Mouse (Mus musculus): ENCODE results near the gene Cavin4. TPM values are rescaled to one million over a fixed set of nuclear protein-coding genes. Genes with fewer than 3 reads are reported as not detected.
"Not testable (repeated sequence)": the region's sequence is repeated elsewhere in the genome, so short reads cannot be mapped to it uniquely, and the experiment has no call there.

Cavin4 gene
- polyA plus RNA-seq, 1 experiment from 2014 or later, result 2.6 TPM

DNA sequence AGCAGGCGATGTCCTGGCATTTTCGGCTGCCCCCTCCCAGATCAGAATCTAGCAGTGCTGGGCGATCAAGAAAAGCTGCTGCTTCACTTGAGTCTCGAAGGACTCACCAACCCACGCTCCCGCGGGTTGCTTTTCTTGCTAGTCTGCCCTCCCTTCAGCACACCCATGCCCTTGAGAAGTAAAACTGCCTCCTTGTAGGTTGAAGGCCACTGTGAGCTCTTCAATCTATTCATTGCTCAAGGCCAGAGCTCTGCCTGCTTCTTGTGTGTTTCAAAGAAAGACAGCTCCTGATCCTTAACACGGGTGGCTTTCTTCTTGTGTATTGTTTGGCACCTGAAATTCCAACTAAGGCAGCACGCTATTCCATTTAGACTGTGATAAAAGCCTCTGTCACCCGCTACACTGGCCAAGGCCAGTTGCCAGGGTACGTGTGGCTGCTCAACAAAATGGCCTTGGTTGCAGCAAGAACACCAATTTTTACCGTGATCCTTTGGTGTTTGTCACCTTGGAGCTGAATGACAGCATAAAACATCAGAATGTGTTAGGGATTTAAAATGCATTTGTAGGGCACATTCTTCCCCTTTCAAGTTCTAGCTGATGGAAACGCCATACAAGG lies 13.4 kb downstream of the Cavin4 start:
- H3K9me3 ChIP-seq, result no peaks in the 10 kb centered on the region
- H3K4me1 ChIP-seq, result no peaks in the 10 kb centered on the region
- no peaks in the 10 kb centered on the region for H3K27me3 ChIP-seq (replicated peaks)
- no peak for ATAC-seq (ENCODE audit: low FRiP score, low read depth)
- H3K4me3 ChIP-seq, result no peak overlapping the region
- H3K36me3 ChIP-seq, result peaks cover 36% of the 10 kb centered on the region
- no peak overlapping the region for H3K4me2 ChIP-seq (replicated peaks)
- no peak overlapping the region for H3K9ac ChIP-seq
- WGBS, result 92% methylated on average over 13 of the region's 13 CpGs
- no peak overlapping the region for H3K27ac ChIP-seq

DNA sequence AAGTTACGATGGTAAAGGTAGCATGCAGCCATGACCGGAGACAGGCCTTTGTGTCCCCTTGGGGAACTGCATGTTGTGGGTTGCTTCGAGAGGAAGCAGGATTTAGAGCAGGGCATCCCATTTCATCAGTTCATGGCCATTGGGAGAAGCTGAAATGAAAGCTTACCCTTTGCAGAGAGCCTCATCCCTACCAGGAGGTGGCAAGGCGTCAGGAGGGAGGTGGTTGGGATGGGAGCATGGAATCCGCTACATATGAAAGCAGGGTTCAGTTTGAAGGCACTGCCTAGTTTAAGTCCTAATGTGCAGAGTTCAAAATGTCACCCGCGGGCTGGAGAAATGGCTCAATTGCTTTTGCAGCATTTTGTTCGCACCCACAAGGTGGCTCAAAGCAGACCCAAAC lies 14.0 kb downstream of the Cavin4 start:
- H3K9me3 ChIP-seq, result no peaks in the 10 kb centered on the region
- H3K4me1 ChIP-seq, result no peaks in the 10 kb centered on the region
- ATAC-seq (ENCODE audit: low FRiP score, low read depth), result no peak
- H3K27ac ChIP-seq, result no peak overlapping the region
- H3K9ac ChIP-seq, result no peak overlapping the region
- peaks cover 30% of the 10 kb centered on the region for H3K36me3 ChIP-seq
- WGBS, result 93% methylated on average over 8 of the region's 8 CpGs
- no peaks in the 10 kb centered on the region for H3K27me3 ChIP-seq (replicated peaks)
- no peak overlapping the region for H3K4me2 ChIP-seq (replicated peaks)
- H3K4me3 ChIP-seq, result no peak overlapping the region

DNA sequence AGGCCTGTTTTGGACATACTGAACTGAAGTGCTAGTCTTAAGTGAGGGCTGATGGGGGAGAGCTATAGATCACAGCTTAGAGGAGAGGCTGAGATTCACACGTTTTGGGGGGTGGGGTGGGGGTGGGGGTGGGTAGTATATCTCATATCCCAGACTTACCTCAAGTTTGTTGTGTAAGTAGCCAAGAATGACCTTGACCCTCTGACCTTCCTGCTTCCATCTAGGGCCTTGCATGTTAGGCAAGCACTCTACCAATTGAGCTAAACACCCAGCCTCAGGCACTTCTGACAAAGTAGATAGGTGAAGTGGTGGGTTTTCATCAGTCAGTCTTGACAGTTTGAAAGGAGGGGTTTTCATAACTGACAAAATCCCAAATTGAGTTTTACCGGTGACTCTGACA lies 14.5 kb downstream of the Cavin4 start:
- no peak overlapping the region for H3K27ac ChIP-seq
- 90% methylated on average over 2 of the region's 2 CpGs for WGBS
- no peak overlapping the region for H3K9ac ChIP-seq
- no peak overlapping the region for H3K4me2 ChIP-seq (replicated peaks)
- H3K36me3 ChIP-seq, result peaks cover 25% of the 10 kb centered on the region
- ATAC-seq (ENCODE audit: low FRiP score, low read depth), result no peak
- H3K4me1 ChIP-seq, result no peaks in the 10 kb centered on the region
- H3K4me3 ChIP-seq, result no peak overlapping the region
- no peaks in the 10 kb centered on the region for H3K9me3 ChIP-seq
- H3K27me3 ChIP-seq (replicated peaks), result no peaks in the 10 kb centered on the region

DNA sequence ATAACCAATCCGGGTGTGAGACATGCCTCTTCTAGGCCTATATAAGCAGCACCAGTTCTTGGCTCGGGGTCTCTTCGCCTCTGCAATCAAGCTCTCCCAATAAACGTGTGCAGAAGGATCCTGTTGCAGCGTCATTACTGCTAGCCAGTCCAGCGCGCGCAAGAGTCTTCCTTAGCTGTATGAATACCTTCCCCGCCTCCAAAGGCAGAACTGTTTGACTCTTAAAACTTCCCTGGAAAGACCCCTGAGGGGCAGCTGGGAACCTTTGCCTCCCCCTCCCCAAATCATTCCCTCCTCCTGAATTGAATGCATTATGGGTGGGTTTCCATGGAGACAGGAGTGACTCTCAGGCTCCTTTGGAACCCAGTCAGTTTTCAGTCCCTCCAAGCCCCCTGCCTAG lies 15.5 kb downstream of the Cavin4 start:
- H3K27me3 ChIP-seq (replicated peaks), result no peaks in the 10 kb centered on the region
- no peaks in the 10 kb centered on the region for H3K9me3 ChIP-seq
- no peak overlapping the region for H3K9ac ChIP-seq
- peaks cover 15% of the 10 kb centered on the region; the same call in 1 of the 2 replicates for H3K36me3 ChIP-seq
- H3K4me2 ChIP-seq (replicated peaks), result no peak overlapping the region
- no peaks in the 10 kb centered on the region for H3K4me1 ChIP-seq
- H3K27ac ChIP-seq, result no peak overlapping the region
- WGBS, result 87% methylated on average over 9 of the region's 9 CpGs
- H3K4me3 ChIP-seq, result no peak overlapping the region
- ATAC-seq (ENCODE audit: low FRiP score, low read depth), result no peak

DNA sequence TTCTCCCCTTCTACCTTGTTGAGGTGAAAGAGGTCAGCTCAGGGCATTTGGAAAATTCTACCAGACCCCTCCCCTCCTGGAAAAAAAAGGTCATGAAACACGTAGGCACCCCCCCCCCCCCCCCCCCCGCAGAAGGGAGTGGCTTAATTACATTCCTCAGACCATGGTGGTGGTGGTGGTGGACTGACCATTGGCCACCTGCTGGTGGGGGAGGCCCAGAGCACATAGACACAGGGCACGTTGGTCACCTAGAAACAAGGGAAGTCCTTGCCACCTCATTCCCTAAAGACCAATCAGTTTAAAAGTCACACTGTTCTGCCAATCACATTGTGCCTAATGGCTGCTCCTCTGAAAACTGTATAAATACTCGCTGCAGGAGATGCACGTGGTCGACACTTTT lies 16.4 kb downstream of the Cavin4 start:
- not testable (repeated sequence) for H3K9ac ChIP-seq; H3K27me3 ChIP-seq (replicated peaks); ATAC-seq (ENCODE audit: low FRiP score, low read depth); H3K4me2 ChIP-seq (replicated peaks); H3K4me3 ChIP-seq; H3K27ac ChIP-seq; H3K9me3 ChIP-seq; H3K4me1 ChIP-seq
- H3K36me3 ChIP-seq, result peaks cover 12% of the 10 kb centered on the region; the same call in 1 of the 2 replicates
- 63% methylated on average over 6 of the region's 6 CpGs for WGBS

DNA sequence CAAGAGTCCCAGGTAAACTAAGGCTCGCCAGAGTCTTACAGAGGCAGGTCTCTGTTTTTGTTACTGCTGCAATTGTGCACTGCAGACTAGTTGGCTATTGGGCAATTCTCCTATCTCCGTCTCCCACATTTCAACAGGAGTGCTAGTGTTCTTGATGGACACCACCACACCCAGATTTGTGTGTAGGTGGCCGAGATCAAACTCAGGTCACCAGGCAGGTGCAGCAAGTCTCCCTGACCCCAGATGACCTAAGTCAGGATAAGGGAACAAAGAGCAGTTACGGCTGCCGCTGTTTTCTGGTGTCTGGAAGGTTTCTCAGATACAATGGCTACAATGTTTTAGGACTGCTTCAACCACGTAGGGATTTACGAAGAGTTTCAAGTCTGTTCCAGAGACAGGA lies 16.9 kb downstream of the Cavin4 start:
- ATAC-seq (ENCODE audit: low FRiP score, low read depth), result no peak
- no peak overlapping the region for H3K4me2 ChIP-seq (replicated peaks)
- no peaks in the 10 kb centered on the region for H3K27me3 ChIP-seq (replicated peaks)
- 72% methylated on average over 7 of the region's 7 CpGs for WGBS
- no peaks in the 10 kb centered on the region for H3K9me3 ChIP-seq
- no peaks in the 10 kb centered on the region for H3K4me1 ChIP-seq
- H3K27ac ChIP-seq, result no peak overlapping the region
- no peak overlapping the region for H3K9ac ChIP-seq
- H3K4me3 ChIP-seq, result no peak overlapping the region
- H3K36me3 ChIP-seq, result peaks cover 12% of the 10 kb centered on the region; the same call in 1 of the 2 replicates

DNA sequence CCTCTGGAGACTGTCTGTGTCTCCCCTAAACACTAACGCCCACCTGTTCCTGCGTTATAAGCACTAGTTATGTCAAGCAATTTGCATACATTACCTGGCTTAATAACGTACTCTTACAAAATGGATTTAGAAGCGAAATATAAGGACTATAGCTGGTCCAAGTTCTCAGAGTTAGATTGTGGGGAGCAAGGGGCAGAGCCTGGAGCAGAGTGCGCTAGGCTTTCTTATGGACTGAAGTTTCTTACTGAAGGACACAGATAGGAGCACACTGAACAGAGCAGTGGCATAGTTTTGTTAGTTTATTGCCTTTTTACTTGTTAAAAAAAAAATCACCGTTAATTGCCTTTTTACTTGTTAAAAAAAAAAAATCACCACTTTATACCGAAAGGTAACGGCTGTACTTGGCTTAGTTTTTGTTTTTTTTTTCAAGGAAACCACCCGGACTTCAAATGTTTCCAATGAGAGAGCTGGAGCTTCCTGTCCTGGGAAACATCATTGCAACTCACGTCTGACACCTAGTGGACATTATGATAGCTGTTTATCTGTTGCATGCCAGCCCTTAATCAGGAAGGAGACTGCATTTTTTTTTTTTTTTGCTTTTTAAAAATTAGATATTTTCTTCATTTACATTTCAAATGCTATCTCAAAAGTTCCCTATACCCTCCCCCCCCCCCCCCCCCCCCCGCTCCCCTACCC lies 17.5 kb downstream of the Cavin4 start:
- Histone ChIP-seq H3K4me1 (no peaks in the 10 kb centered on the region), H3K27me3 (replicated peaks) (no peaks in the 10 kb centered on the region), H3K9ac (no peak overlapping the region), H3K27ac (no peak overlapping the region), H3K36me3 (peaks cover 9% of the 10 kb centered on the region; the same call in 1 of the 2 replicates), H3K4me2 (replicated peaks) (no peak overlapping the region), H3K9me3 (no peaks in the 10 kb centered on the region), H3K4me3 (no peak overlapping the region)
- no peak for ATAC-seq (ENCODE audit: low FRiP score, low read depth)
- 49% methylated on average over 10 of the region's 11 CpGs for WGBS

DNA sequence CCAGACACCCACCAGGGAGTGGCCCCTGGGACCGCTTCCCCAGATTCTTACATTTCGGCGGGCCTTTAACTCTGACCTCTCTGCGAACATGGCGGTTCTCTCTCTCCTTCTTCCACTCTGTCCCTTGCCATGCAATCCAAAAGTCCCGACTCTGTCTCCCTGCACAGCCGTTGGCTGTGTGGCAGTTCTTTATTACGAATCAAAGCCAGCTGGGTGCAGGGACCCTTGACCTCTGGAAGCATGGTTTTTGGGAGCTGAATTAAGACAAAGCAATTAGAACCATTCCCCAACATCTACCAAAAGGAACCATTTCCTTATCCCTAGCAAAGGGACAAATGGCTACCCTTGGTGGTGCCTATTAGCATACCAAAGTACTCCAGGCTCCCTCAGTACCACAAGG lies 19.8 kb downstream of the Cavin4 start:
- Histone ChIP-seq H3K27me3 (replicated peaks) (no peaks in the 10 kb centered on the region), H3K4me3 (no peak overlapping the region), H3K9ac (no peak overlapping the region), H3K27ac (no peak overlapping the region), H3K9me3 (no peaks in the 10 kb centered on the region), H3K36me3 (no peaks in the 10 kb centered on the region), H3K4me1 (no peaks in the 10 kb centered on the region), H3K4me2 (replicated peaks) (no peak overlapping the region)
- 88% methylated on average over 8 of the region's 8 CpGs for WGBS
- ATAC-seq (ENCODE audit: low FRiP score, low read depth), result no peak

DNA sequence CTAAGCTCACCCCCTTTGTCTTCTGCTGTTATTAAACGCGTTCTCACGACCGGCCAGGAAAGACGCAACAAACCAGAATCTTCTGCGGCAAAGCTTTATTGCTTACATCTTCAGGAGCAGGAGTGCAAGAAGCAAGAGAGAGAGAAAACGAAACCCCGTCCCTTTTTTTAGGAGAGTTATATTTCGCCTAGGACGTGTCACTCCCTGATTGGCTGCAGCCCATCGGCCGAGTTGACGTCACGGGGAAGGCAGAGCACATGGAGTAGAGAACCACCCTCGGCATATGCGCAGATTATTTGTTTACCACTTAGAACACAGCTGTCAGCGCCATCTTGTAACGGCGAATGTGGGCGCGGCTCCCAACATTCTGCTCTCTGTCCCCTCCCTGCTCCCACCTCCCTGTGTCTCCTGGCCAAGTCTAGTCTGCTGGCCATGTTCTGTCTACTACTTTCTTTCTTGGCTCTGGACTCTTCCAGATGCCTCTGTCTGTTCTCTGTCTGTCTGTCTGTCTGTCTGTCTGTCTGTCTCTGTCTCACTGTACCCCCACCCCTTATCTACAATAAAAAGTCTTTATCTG lies 20.4 kb downstream of the Cavin4 start:
- H3K9me3 ChIP-seq; H3K4me1 ChIP-seq; H3K9ac ChIP-seq; ATAC-seq (ENCODE audit: low FRiP score, low read depth); H3K27me3 ChIP-seq (replicated peaks); H3K27ac ChIP-seq; H3K36me3 ChIP-seq; H3K4me3 ChIP-seq; H3K4me2 ChIP-seq (replicated peaks): not testable (repeated sequence)
- 96% methylated on average over 20 of the region's 21 CpGs for WGBS

DNA sequence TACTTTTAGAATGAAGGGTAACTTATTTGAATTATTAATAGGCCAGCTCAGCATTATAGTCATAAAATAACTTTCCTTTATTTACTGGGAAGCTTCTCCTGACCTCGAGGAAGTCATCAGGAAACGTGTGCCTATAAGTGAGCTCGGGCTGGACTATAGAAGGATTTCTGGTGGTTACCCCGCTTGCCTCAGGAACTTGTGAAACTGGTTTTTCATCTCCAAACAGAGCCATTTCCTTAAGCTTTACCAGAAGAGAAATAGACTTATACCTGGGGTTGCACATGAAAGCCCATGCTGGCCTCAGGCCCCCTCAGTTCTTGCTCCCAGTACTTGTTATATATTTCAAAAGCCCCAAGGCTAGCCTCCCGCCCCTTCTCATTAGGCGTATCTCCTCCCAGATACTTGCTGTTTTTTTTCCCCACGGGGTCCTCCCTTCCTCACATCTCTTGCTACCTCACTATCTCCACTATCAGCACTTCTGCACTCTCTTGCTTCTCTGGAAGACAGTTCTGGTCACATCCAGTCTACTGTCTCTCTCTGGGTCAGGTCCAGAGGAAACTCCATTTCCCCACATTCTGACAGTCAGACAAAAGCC lies 21.4 kb downstream of the Cavin4 start:
- Histone ChIP-seq H3K4me2 (replicated peaks) (no peak overlapping the region), H3K27ac (no peak overlapping the region), H3K4me3 (no peak overlapping the region), H3K9me3 (no peaks in the 10 kb centered on the region), H3K4me1 (no peaks in the 10 kb centered on the region), H3K27me3 (replicated peaks) (no peaks in the 10 kb centered on the region), H3K36me3 (no peaks in the 10 kb centered on the region), H3K9ac (no peak overlapping the region)
- WGBS, result 87% methylated on average over 7 of the region's 7 CpGs
- no peak for ATAC-seq (ENCODE audit: low FRiP score, low read depth)

DNA sequence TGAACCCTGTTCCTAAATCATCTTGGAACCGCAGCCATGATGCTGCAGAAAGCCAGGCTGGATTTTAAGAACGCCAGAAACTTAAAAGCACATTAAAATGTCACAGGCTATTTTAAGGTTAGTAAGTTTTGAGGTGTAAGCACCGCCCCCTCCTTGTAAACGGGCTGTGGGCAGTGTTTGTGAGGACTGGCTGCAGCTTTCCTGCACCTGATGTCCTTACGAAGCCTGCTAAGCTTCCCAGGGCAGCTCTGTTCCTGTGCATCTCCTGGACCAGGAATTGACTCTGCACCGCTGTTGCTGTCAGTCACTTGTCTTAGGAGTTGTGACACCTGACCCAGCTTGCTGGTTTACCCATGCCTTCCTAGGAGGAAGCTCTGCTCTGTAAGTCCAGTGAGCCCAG lies 24.8 kb downstream of the Cavin4 start:
- Histone ChIP-seq H3K9ac (no peak overlapping the region), H3K27ac (no peak overlapping the region), H3K36me3 (no peaks in the 10 kb centered on the region), H3K4me2 (replicated peaks) (no peak overlapping the region), H3K27me3 (replicated peaks) (no peaks in the 10 kb centered on the region), H3K4me3 (no peak overlapping the region), H3K9me3 (no peaks in the 10 kb centered on the region), H3K4me1 (peaks cover 6% of the 10 kb centered on the region; the same call in 1 of the 2 replicates)
- no peak for ATAC-seq (ENCODE audit: low FRiP score, low read depth)
- 81% methylated on average over 6 of the region's 6 CpGs for WGBS

DNA sequence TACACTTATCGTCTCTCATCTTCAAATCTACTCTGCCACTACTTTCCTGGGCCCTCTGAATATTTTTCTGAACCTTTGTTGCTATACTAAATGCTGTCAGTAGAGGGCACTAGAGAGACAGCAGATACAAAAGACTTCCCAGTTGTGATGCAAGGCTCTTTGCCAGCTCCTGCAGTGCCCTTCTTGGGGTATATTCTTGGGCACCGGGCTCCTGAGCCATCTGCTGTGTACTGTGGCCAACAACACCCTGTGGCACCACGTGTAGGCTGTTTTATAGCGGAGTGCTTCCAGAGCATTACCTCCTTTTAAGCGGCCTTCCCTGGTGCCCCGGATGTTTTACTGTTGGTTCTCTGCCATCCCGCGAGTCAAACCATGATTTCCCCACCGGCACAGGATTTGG lies 27.3 kb downstream of the Cavin4 start:
- Histone ChIP-seq H3K27ac (no peak overlapping the region), H3K9me3 (no peaks in the 10 kb centered on the region), H3K36me3 (no peaks in the 10 kb centered on the region), H3K27me3 (replicated peaks) (no peaks in the 10 kb centered on the region), H3K9ac (no peak overlapping the region), H3K4me1 (peaks cover 6% of the 10 kb centered on the region; the same call in 1 of the 2 replicates), H3K4me2 (replicated peaks) (no peak overlapping the region), H3K4me3 (no peak overlapping the region)
- 83% methylated on average over 9 of the region's 9 CpGs for whole genome bisulfite sequencing
- no peak for ATAC-seq (ENCODE audit: low FRiP score, low read depth)

Data from neural tube, embryonic 12.5 days (tissue).